Mouse (Mus musculus) layer of hippocampus, adult 11-12 months (tissue): ENCODE results near the gene Arf3.

Experiments used
- DNase-seq: peaks from one replicate; pipeline ENCODE4 v3.0.0; 2022; ENCODE audit warnings: low spot score

Arf3 gene

DNA sequence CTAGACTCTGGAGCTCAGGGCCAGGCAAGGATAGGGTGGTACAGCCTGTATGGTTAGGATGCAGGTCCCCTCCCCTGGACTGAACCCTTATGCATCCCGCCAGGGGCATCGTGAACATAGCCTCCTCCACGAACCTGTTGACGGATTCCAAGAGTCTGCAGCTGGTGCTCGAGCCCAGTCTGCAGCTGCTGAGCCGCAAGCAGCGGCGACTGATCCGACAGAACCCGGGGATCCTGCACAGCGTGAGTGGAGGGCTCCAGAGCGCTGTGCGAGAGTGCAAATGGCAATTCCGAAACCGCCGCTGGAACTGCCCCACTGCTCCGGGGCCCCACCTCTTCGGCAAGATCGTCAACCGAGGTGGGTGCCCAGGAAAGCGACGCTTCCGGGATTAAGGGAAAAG, 27.7 kb upstream of the Arf3 start:
- DNase-seq, result no peak

DNA sequence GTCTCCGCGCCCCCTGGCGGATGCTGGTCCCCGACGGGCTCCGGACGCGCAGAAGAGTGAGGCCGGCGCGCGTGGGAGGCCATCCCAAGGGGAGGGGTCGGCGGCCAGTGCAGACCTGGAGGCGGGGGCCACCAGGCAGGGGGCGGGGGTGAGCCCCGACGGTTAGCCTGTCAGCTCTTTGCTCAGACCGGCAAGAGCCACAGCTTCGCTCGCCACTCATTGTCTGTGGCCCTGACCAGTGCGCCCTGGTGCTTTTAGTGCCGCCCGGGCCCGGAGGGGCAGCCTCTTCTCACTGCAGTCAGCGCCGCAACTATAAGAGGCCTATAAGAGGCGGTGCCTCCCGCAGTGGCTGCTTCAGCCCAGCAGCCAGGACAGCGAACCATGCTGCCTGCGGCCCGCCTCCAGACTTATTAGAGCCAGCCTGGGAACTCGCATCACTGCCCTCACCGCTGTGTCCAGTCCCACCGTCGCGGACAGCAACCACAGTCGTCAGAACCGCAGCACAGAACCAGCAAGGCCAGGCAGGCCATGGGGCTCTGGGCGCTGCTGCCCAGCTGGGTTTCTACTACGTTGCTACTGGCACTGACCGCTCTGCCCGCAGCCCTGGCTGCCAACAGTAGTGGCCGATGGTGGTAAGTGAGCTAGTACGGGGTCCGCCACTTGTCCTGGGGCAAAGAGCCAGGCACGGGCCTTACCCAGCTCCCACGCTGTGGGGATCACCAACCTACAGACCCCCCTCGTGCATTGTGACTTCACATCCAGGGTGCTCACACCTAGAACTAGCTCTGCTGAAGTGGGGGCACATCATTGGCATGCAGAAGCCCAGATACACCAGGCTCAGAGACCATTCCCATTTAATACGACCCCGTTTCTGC, 26.9 kb upstream of the Arf3 start, which contains the start of gene Wnt1:
Wnt1 (plus strand) TSS at position 197 of the 875 bp plus-strand sequence.
- no peak for DNase-seq

DNA sequence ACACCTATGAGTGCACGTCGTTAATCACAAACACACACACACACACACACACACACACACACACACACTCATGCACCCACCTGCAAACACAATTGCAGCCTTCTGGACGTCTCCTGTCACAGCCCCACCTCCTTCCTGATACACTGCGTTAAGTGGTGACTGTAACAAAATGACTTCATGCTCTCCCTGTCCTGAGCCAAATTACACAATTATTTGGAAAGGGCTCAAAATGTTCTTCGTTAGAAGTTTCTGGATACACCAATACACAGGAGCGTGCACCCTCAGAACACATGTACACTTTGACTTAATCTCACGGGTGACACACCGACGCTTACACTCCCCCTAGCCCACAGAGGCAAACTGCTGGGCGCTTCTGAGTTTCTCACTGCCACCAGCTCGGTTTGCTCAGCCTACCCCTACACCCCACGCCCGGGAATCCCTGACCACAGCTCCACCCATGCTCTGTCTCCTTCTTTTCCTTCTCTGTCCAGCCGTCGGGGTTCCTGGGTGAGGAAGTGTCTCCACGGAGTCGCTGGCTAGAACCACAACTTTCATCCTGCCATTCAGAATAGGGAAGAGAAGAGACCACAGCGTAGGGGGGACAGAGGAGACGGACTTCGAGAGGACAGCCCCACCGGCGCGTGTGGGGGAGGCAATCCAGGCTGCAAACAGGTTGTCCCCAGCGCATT, 26.1 kb upstream of the Arf3 start:
- DNase-seq, result no peak

DNA sequence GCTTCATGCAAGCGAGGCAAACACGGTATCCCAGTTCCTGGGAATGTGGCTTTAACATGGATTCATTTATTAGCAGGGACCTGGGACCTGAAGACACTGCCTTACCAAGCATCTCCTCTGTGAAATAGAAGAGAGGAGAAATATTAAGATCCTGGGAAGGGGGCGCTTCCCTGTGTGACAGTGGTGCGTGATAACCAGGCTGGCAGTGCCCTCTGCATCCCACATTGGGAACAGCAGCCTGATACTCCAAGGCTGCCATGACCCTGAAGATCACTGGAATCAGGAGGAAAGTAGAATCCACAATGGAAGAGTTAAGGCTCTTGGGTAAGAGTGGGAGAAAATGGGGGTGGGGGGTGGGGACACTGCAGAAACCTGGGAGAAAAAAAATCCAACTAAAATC, 24.9 kb upstream of the Arf3 start:
- no peak for DNase-seq

DNA sequence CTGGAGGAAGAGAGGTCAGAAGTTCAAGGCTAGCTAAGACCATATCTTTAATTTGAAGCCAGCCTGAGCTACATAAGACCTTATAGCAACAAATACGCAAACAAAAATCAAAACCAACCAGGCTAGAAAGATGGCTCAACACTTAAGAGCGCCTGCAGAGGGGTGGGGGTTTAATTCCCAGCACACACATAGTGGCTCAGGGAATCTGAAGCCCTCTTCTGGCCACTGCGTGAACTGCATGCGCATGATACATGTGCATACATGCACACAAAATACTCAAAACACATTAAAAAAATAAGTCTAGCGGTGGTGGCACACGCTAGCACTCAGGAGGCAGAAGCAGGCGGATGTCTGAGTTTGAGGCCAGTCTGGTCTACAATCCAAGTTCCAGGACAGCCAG, 22.7 kb upstream of the Arf3 start:
- no peak for DNase-seq

DNA sequence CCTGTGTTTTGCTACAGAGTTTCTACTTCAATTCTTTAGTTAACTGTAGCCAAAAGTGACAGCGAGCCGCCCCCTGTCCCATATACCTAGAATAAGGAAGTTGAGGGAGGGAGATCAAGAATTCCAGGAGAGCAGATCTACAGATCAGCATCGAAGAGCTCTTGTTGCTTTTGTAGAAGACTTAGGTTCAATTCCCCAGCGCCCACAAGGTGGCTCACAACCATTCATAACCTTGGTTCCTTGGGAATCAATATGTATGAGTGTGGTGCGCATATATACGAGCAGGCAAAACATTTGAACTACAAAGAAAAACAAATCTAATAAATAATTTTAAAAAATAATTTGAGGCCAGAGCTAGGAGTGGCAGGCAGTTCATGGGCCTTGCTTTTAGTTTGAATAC, 18.2 kb upstream of the Arf3 start:
- DNase-seq, result no peak

DNA sequence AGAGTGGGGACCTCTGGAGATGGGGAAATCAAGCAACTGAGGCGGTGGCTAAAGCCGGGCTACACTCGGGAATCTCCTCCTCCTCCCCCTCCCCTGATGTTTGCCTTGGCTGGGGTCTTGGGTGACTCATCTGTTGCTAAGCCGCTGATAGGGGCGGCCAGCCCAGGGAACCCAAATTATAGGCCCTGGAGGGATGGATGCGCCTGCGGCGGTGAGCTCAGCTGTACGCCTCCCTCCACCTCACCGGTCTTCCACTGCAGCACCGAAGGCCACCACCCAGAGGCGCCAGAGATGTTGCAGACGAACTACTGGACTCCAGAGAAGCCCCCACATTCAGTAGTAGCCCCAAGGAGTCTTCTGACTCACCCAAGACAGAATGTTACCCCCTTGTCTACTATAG, 17.6 kb upstream of the Arf3 start:
- no peak for DNase-seq

DNA sequence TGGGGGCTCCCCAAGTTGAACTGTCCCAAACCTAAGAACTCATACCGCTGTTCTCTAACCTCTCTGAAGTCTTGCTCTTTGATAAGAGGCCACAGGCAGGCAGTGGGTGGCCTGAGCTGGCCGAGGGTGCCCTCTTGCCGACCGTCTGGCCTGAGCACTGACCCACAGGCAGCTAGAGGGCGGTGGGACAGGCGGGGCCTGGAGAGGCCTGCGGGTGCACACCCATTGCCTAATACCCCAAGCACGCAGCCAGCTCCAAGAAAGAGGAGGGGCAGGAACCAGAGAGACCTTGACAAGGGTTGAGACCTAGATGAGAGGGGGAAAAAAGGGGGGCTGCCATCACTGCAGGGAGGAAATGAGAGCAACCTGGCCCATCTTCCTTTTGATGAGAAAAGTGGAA, 17.1 kb upstream of the Arf3 start:
- no peak for DNase-seq

DNA sequence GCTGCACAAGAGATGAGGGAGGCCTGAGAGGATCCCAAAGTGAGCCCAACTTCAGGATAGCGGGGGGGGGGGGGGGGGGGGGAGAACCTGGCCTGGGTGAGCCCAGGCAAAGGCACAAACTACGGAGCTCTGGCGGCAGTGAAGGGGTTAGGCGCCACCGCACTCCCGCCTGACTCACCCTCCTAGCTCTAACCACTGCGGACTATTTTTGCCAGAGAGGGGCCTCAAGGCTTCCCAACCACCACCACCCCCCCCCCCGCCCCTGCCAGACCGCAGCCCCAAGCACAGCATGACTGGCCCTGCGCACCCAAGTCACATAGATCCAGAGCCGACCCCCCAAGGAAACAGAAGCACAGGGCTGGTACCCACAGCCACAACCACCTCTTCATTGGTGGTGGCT, 15.8 kb upstream of the Arf3 start:
- no peak for DNase-seq

DNA sequence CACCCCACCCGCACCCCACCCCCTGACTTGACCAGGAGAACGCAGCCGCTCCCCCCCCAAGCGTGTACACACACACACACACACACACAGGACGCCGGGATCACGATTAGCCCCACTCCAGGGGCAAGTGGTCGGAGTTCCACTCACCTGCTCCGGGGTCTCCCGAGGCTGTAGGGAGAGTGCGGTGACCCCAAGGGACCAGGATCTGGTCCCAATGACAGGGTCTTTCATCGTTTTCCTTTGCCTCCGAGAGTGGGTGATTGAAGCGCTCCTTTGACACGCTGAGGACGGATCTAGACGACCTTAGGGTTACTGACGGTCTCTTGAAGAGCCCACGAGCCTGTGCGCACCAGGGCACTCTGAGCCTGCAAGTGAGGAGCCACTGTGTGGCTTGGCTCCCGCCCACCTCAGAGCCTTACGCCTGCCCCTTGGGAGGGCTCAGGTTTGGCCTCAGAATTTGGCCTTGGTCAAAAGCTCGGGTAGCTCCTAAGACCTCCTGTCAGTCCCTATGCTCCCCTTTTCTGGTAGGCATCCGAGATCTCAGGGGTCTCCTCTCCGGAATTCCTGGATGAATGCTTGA, 15.3 kb upstream of the Arf3 start:
- DNase-seq, result no peak

DNA sequence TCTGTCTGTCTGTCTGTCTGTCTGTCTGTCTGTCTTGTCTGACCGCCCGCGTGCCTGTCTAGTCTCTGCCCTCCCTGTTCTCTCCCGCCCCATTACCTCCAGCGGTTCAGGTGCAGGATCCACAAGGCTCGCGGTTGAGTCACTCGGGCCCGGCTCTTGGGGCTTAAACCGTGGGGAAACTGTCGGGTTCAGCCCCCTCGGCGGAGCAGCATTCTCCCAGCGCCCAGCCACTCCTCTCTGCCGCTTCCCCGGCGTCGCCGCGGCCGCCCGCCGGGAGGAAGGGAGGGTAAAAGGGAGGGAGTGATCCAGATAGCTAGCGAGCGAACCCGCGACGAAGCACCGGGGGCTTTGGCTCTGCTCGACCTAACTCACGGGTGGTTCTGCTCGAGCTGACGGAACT, 14.7 kb upstream of the Arf3 start, which contains the start of gene Wnt10b:
Wnt10b (minus strand) TSS at position 389 of the 400 bp plus-strand sequence.
- DNase-seq, result no peak

DNA sequence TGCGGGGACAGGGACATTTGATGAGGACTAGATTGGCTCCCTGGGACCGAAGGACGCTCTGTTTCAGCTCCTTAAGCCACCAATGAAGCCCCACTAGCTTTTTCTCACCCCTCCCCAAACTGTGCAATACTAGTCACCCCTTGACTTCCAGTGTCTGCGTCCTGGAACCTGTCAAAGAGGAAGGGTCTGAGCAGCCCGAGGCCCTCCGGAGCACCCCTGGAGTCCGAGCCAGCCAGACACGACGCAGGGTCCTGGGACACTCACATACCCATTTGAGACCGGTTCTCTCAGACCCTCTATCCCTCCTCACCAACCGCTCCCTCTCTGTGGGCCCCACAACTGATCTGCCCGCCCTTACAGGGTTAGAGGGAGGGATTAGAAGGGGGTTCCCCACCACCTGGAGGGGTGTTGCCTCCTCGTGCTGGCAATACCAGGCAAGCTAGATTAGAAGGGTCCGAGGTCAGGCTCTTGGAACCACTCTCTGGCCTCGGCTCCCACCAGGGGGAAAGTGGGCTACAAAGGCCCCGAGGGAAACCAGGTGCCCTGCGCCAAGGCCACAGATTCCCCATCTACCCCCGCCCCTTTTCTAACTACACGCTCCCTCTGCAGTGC, 14.1 kb upstream of the Arf3 start:
- no peak for DNase-seq

DNA sequence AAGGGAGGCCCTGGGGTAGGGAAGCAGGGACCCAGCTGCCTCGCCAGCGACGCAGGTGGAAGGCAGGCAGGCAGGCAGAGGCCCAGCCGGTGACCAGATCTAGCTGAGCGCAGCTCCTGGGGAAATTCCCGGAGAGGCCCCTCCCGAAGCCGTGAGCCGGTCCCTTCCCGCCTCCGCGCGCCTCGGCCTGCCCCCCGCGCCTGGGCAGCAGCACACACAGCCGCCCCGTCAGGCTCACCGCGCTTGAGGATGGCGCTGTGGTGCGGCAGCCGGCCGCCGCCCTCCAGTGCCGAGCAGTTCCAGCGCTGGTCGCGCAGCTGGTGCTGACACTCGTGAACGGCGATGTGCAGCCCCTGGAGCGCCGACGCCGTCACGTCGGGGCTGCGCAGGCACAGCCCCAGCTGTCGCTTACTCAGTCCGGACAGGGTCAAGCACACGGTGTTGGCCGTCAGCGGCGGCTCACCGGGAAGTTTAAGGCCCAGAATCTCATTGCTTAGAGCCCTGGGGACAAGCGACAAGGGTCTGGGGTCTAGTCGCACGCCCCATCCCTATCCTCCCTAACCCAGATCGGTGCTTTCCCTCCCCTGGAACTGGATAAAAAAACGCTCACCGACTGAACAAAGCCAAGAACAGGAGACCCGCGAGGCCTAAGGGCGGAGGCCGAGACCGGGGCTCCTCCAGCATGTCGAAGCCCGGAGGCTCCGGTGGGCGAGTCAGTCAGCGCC, 13.4 kb upstream of the Arf3 start:
- DNase-seq, result no peak

DNA sequence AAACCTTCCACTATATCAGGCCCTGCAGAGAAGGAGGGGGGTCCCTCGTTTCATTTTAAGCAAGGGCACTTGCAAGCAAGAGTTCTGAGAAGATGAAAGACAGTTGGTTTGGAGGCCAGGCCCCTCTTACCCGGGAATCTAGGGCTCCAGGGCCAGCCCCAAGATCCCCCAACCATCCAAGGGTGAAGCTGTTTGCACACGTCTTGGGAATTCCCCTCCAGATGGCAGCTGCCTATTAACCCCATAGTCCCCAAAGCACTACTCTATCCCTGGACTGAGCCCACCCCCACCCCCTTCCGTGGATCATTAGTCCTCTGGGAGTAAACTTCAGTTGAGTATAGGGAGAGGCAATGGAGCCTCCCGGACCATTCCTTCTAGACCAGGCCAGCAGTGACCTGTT, 12.5 kb upstream of the Arf3 start:
- no peak for DNase-seq

DNA sequence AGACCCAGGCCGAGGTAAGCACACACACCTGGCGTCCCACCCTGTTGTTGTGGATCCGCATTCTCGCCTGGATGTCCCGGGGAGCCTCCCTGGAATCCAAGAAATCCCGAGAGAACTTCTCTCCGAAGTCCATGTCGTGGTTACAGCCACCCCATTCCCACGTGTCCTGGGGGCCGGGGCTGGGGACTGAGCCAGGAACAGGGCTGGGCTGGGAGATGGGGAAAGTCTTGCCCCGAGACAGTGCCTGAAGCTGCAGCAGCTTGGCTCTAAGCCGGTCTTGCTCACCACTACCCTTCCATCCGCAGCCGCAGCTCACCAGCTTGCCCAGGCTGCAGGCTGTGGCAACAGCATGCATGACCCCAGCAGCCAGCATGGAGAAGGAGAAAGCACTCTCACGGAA, 11.1 kb upstream of the Arf3 start:
- DNase-seq, result no peak

DNA sequence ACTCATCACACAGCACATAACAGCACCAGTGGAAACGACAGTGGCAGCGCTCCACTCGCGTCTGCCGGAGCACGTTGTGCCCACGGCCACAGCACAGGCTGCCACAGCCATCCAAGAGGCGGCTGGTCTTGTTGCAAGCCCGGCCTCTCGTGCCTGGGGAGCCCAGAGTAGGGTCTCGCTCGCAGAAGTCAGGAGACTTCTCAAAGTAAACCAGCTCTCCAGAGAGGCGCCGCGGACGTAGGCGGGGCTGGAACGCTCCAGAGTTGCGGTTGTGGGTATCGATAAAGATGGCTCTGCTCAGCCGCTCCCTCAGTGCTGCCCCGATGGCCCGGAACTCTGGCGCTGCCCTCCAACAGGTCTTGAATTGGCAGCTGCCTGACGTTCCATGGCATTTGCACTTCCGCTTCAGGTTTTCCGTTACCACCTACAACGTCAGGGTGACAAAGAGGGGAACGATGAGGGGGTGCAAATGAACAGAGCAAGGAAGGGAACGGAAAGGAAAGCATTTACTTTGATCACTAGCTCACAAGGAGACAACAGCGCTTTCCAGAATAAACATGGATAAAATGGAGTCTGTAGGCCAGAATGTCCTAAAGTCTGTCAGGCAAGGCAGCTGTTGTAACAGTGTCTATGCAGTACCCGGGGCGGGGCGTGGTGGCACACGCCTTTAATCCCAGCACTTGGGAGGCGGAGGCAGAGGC, 9.6 kb upstream of the Arf3 start:
- no peak for DNase-seq

DNA sequence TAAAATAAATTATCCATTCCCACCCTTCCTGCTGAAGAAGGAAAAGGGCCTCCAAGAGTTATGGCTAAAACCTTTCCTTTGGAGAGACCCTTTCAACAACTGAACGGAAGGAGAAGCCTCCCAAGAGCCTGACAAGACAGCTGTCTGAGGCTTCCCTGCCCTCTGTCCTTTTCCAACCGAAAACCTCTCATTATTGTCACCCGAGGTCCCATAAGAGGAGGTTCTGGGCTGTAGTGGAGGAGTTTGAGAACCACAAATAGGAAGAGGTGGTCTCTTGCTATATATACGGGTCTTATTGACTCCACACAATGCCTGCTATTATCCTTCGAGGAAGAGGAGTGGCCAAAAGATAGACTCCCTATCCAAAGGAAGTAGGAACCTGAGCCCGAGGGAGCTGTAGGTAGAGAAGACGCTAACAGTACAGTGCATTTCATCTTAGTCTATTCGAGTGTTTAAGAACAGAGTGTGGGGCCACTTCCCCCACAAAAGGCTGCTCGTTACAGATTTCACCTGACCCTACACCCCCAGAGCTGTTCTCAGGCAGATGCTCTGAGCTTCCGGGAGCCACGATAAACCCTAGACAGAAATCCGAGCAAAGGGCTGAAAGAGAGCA, 8.9 kb upstream of the Arf3 start:
- DNase-seq, result no peak

DNA sequence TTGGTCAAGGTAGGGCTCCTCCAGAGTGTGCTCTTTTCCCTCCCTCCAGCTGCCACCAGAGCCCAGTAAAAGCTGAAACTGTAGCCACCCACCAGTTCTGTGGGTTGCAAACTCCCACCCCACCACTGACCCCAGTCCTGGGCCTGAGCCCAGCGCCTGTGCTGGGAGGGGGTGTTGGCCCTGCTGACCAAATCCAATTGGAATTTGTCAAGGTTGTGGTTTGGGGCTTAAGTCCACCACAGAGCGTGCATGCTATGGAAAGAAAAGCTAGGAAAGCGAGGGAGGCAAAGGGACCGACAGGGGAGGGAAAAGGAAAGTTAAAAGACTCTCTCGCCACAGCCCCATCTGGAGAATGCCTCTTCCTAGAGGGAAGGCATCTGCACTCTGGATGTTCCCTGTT, 5.2 kb upstream of the Arf3 start:
- DNase-seq, result no peak

DNA sequence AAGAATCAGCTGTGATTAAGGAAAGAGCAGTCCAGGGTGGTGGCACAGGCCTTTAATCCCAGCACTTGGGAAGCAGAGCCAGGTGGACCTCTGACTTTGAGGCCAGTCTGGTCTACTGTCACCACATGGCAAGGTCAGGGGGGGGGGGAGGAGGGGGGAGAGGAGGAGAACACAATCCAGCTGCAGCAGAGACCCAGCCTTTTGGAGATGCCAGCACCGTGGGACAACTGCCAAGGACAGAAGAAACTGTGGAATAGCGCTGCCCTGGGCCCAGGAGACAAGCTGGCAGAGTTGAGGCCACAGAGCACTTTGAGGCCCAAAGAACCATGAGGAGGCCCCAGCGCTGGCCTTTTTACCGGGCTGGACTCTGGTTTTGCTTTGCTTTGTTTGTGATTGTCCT, 2.9 kb upstream of the Arf3 start:
- no peak for DNase-seq

DNA sequence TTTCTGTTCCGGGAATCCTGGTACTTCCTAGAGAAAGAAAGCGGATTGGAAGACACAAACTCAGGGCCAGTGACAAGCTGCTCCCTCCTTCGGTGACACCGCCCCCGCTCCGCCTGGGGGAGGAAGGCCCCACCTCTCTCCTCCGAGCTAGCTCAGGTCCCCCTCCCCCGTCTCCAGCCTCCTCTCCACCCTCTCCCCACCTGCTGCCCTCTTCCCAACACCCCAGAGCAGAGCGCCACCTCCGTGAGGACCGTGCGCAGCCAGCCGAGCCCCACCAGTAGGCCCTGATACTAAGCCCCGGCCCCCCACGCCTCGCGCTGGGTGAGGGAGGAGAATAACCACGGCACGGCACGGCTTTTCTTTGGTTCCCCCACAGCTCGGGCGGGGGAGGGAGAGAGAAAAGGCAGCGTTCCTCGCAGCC, 803 bp downstream of the Arf3 start:
- peak; percentile 80 for DNase-seq

DNA sequence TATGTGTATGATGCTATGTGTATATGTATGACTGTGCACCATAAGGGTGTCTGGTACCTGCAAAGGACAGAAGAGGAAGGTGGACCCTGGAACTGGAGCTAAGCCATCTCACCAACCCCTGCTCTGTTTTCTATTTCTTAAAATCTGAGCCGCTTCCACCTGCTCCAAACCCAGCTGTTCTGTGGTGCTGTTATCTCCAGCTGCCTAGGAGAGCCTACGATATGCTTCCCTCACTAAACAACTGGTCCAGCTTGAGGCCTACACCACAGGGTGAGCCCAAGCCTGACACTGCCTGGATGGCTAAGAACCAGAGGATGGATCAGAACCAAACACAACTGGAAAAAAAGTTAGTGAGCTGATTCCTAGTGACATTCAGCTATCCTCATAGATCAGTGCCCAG, 8.9 kb downstream of the Arf3 start:
- no peak for DNase-seq
